Mouse (Mus musculus) liver, embryonic 11.5 days (tissue): ENCODE data around the gene Babam1. TPM values are rescaled to one million over a fixed set of nuclear protein-coding genes. Genes with fewer than 3 reads are reported as not detected.
A peak's percentile ranks its signal among the peaks of the same experiment; 100 is the strongest.

ENCODE experiments used
- ATAC-seq: fragments of 200-750 bp; cut with Nextera tagmentation; replicated peaks from 2 replicates; pipeline ENCODE4 v1.8.0; 2017; ENCODE audit warnings: moderate number of reproducible peaks, mild to moderate bottlenecking, moderate TSS enrichment, moderate library complexity; ENCODE audit not compliant: low FRiP score
- DNase-seq: peaks from one replicate; pipeline ENCODE4 v3.0.0-alpha.2; 2017; ENCODE audit warnings: low spot score
- H3K27ac ChIP-seq: fragments of 300-500 bp; sonication (generic); 2 replicates; pipeline ENCODE4 v1.5.1; 2014; ENCODE audit warnings: mild to moderate bottlenecking, low read depth, low read length, control low read depth
- H3K27me3 ChIP-seq: fragments of 300-500 bp; sonication (generic); replicated peaks from 2 replicates; pipeline ENCODE4 v1.6.1; 2014; ENCODE audit warnings: low read length, mixed read lengths; ENCODE audit not compliant: control insufficient read depth, insufficient read depth
- H3K36me3 ChIP-seq: fragments of 300-500 bp; sonication (generic); 2 replicates; pipeline ENCODE4 v1.6.1; 2014; ENCODE audit warnings: mild to moderate bottlenecking, low read length, moderate library complexity, mixed read lengths; ENCODE audit not compliant: control insufficient read depth, insufficient read depth
- H3K4me1 ChIP-seq: fragments of 300-500 bp; sonication (generic); replicated peaks from 2 replicates; pipeline ENCODE4 v1.6.1; 2014; ENCODE audit warnings: low read length, mixed read lengths; ENCODE audit not compliant: control insufficient read depth, insufficient read depth
- H3K4me2 ChIP-seq: fragments of 300-500 bp; sonication (generic); 2 replicates; pipeline ENCODE4 v1.6.1; 2014; ENCODE audit warnings: mild to moderate bottlenecking, control low read depth, moderate library complexity
- H3K4me3 ChIP-seq: fragments of 300-500 bp; sonication (generic); 2 replicates; pipeline ENCODE4 v1.5.1; 2014; ENCODE audit warnings: low read depth, low read length, control low read depth
- H3K9ac ChIP-seq: fragments of 300-500 bp; sonication (generic); 2 replicates; pipeline ENCODE4 v1.6.1; 2014; ENCODE audit warnings: low read depth, low read length, control low read depth
- H3K9me3 ChIP-seq: fragments of 300-500 bp; sonication (generic); 2 replicates; pipeline ENCODE4 v1.6.1; 2016; ENCODE audit warnings: low read length, inconsistent platforms, mixed read lengths; ENCODE audit not compliant: control insufficient read depth
- WGBS: fragments of 180-500 bp; shearing (Covaris S2); extraction: QIAGEN DNeasy Blood & Tissue Kit; methylation state at CpG from one replicate; pipeline ENCODE4 v1.1.7; 2014; 5-methylcytosine and 5-hydroxymethylcytosine counted together
- polyA plus RNA-seq: library from polyadenylated mRNA; unstranded; fragments of >200 nt; fragmentation: Nextera tagmentation; extraction: Ambion mirVana; gene quantifications from 2 replicates; pipeline ENCODE4 v1.2.1, GENCODE M21; 2014

Babam1 gene
- polyA plus RNA-seq, 1 experiment from 2014 or later, result 102 TPM

DNA sequence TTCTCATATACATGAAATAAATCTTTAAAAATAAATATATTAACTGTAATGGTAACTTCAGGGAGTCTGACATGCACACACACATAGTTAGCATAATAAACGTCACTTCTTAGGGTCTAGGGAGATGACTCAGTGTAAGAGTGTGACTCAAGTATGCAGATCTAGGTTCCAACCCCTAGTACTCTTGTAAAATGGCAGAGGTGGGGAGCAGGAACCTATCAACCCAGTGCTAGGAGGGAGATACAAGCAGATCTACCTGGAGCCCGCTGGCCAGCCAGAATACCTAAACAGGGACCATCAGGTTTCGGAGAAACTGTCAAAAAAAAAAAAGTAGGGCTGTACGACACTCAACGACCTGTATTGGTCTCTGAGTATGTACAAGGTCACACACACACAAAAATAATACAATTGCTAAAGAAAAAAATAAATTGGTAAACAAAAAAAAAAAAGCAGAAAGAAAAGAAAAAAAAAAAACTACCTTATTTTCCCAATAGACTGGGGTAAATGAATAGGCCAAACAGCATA lies 25.9 kb upstream of the Babam1 start:
- Histone ChIP-seq H3K9ac (peak overlapping the region; percentile 64), H3K4me2 (peak overlapping the region; percentile 80), H3K27me3 (no peaks in the 10 kb centered on the region; the same call in 1 of the 2 replicates), H3K36me3 (peaks cover 11% of the 10 kb centered on the region), H3K9me3 (no peaks in the 10 kb centered on the region), H3K27ac (peak overlapping the region; percentile 81), H3K4me1 (peaks cover 26% of the 10 kb centered on the region), H3K4me3 (peak overlapping the region; percentile 76)
- WGBS, result 23% methylated on average over 5 of the region's 5 CpGs
- ATAC-seq, result no peak
- no peak for DNase-seq

DNA sequence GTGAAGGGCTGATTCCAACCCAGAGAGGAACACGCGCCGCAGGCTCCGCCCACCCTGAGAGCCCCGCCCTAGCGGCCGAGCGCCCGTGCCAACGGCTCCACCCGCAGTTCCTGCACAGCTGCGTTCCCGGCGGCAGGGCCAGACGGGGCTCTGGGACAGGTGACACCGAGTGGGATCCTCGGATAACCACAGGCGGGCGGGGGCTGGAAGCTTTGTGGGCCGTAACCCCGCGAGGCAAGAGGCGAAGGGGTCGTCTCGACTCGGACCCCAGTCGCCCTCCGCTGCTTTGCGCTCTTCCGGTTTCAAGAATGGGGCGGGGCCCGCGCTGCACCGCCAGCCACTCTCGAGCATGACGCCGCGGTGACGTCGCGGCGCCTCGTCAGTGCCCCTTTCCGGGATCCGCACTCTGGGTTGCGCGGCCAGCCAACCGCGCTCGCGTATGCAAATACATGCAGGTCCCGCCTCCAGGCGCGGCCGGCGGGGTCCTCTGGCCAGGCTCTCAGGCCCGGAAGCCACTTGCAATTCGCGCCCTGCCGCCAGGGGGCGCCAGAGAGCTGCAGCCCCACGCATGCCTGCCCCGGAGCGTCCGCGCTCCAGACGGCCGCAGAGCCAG lies 25.3 kb upstream of the Babam1 start, which contains the start of gene Ocel1:
TSS of gene Ocel1 (plus strand) at position 63 of the 613 bp plus-strand sequence.
- Histone ChIP-seq H3K36me3 (peaks cover 11% of the 10 kb centered on the region), H3K4me1 (peaks cover 32% of the 10 kb centered on the region), H3K9ac (peak within 1 kb of the TSS; percentile 71), H3K4me2 (peak within 1 kb of the TSS; percentile 80), H3K4me3 (peak within 1 kb of the TSS; percentile 76), H3K9me3 (no peaks in the 10 kb centered on the region), H3K27ac (peak within 1 kb of the TSS; percentile 81), H3K27me3 (no peaks in the 10 kb centered on the region; the same call in 1 of the 2 replicates)
- peak; percentile 97 for DNase-seq
- under 1% methylated on average over 68 of the region's 68 CpGs for WGBS
- ATAC-seq, result peak; percentile 86

DNA sequence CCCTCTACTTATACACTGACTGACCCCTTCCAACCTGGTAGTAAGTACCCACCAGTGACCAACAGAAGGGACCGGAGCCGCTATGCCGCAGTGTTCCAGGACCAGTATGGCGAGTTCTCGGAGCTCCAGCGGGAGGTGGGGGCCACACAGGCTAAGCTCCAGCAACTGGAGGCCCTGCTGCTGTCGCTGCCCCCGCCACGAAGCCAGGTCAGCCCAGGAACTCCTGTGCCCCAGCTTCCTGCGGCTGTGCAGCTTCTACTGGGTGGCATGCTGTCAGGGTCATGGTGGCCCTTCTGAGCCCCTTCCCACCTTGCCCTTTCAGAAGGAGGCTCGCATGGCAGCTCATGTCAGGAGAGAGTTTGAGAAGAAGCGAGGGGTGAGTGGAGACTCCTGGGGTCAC lies 24.2 kb upstream of the Babam1 start:
- Histone ChIP-seq H3K27ac (no peak overlapping the region), H3K36me3 (peaks cover 11% of the 10 kb centered on the region), H3K4me1 (peaks cover 34% of the 10 kb centered on the region)

DNA sequence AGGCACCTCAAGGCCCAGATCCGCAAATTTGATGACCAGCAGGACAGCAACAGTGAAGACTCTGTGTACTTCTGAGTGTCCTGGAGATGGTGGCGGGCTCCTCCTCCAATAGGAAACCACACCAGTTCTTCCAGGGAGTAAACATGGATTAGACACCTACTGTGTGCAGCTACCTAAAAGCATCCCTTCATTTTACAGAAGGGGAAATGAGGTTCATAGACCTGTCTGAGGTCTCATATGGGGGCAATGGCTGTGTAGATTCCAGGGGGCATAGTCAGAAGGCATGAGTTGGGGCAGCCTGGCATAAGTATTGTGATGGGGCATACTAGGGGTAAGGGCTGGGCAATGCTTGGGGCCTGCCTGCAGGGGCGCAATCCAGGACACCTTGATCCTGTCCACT lies 23.7 kb upstream of the Babam1 start:
- Histone ChIP-seq H3K4me2 (no peak overlapping the region), H3K27ac (no peak overlapping the region), H3K27me3 (peaks cover 4% of the 10 kb centered on the region; the same call in 1 of the 2 replicates), H3K4me3 (no peak overlapping the region), H3K9me3 (no peaks in the 10 kb centered on the region), H3K9ac (no peak overlapping the region), H3K4me1 (peaks cover 29% of the 10 kb centered on the region), H3K36me3 (peaks cover 16% of the 10 kb centered on the region)
- DNase-seq, result no peak
- WGBS, result 93% methylated on average over 3 of the region's 3 CpGs
- no peak for ATAC-seq

More for the DNA sequence above, 24.2 kb upstream of the Babam1 start:
- Histone ChIP-seq H3K4me3 (no peak overlapping the region), H3K9ac (no peak overlapping the region), H3K27me3 (peaks cover 2% of the 10 kb centered on the region; the same call in 1 of the 2 replicates), H3K9me3 (no peaks in the 10 kb centered on the region), H3K4me2 (peak overlapping the region; percentile 80; the same call in 1 of the 2 replicates)
- ATAC-seq, result no peak
- 80% methylated on average over 12 of the region's 12 CpGs for WGBS
- DNase-seq, result no peak

DNA sequence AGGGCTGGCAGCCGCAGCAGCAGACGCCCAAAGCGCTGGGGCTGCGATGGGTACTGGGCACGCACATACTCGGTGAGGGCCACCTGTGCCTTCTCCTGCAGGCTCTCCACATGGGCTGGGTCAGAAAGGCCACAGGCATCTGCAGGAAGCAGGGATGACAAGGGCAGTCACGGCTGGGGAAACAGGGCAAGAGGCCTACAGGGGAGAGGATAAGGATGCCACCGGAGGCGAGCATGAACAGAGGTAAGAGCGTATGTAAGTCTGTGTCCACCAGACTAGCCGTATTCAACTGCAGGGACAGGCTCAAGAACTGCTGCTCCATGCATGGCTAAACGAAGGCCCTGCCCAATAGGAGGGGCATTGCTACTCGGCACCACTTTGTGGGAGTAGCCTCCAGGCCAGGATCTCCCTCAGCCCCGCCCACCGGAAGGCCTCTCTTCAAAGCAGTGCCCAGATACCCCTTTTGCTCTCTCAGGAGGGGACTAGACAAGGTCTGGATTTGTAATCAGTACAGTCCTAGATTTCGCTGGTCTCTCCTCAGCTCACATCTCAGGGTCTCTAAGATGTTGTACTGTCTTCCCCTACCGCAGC lies 21.9 kb upstream of the Babam1 start:
- DNase-seq (no peak), ATAC-seq (no peak)
- no peak overlapping the region for H3K9ac ChIP-seq
- no peaks in the 10 kb centered on the region for H3K9me3 ChIP-seq
- H3K4me1 ChIP-seq, result peaks cover 36% of the 10 kb centered on the region
- H3K4me2 ChIP-seq, result no peak overlapping the region
- no peak overlapping the region for H3K4me3 ChIP-seq
- no peak overlapping the region for H3K27ac ChIP-seq
- peaks cover 18% of the 10 kb centered on the region for H3K27me3 ChIP-seq
- peaks cover 16% of the 10 kb centered on the region for H3K36me3 ChIP-seq
- WGBS, result 71% methylated on average over 17 of the region's 17 CpGs

DNA sequence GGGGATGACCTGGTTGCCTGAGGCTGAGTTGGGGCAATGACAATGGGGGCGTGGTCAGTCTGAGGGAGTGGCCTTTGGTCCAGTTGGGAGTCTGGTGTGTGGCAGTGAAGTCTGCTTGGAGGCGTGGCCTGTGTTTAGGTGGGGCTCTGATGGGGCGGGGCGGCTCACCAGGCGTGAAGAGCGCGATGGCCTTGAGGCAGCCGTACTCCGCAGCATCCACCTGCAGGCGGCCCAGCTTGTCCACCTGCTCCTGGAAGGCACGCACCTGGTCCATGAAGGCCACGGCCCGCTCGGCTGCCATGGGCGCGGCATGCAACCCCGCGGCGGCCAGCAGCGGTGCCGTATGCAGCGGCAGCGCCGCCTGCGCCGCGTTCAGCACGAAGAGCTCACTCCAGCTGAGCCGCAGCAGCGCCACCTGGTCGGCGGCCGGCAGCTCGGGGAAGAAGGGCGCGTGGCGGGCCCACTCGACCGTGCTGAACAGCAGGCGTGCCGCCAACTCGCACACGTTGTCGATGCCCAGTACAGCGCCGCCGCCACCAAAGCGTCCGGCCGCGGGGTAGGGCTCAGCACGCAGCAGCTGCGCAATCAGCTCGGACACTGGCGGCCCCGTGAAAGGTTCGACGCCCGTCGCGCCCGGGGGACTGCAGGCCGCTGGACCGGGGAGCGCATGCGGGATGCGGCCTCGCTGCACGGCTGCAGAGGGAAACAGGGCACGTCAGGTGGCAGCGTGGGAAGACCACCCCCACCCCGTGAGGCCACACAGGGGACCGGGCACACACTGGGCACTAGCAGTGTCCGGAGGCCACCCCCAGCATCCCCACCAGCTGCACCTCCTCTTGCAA lies 20.9 kb upstream of the Babam1 start:
- Histone ChIP-seq H3K27me3 (peaks cover 29% of the 10 kb centered on the region), H3K9ac (peak overlapping the region; percentile 46), H3K9me3 (no peaks in the 10 kb centered on the region), H3K4me1 (peaks cover 41% of the 10 kb centered on the region), H3K36me3 (peaks cover 15% of the 10 kb centered on the region), H3K27ac (no peak overlapping the region; the same call in 1 of the 2 replicates), H3K4me3 (peak overlapping the region; percentile 41), H3K4me2 (peak overlapping the region; percentile 82)
- WGBS, result 7% methylated on average over 74 of the region's 74 CpGs
- DNase-seq (peak; percentile 79), ATAC-seq (peak; percentile 40; the same call in 1 of the 2 replicates)

DNA sequence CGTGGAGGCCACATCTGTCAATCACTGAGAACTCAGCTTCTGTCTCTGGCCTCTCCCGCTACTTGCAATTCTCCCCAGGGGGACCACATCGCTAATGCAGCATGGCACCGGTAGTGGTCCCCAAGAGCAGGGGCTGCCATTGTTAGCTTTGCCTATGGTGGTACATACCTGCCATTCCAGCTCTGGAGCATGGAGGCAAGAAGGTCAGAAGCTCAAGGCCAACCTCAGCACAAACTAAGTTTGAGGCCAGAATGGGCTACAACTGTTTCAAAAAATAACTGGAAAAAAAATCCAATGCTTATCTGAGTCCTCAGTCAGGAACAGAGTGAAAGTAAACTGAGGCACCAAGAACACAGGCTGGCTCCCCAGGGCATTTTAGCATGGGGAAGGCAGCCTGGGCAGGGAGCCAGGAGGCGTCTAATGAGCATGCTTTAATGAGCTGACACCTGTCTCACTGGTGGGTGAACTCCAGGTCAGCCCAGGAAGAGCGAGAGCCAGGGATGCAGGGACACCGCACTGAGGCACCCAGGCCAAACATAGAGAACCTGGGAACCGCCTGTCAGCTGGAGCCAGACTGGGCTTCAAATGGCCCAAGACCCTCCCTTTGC lies 20.1 kb upstream of the Babam1 start:
- H3K4me3 ChIP-seq, result peak overlapping the region; percentile 41

DNA sequence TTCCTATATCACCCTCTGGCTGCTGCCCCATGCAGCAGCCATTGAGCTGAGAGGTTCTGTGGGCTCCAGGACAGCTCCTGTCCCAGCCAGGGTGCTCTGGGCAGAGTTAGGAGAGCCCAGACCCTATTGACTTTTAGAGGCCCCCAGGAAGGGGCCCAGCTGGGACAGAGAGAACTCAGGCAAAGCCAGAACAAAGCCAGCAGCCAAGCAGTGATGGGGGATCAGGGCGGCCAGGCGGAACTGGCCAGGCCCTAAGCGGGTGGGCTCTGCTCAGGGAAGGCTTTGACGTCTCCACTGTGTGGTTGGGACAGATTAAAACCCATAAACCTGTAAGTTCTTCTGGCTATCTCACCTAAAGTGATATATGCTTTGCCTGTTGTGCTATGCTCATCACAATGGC lies 17.7 kb upstream of the Babam1 start:
- peak overlapping the region; percentile 81 for H3K4me3 ChIP-seq
- peaks cover 36% of the 10 kb centered on the region for H3K27me3 ChIP-seq

More for the DNA sequence above, 20.1 kb upstream of the Babam1 start:
- Histone ChIP-seq H3K4me1 (peaks cover 45% of the 10 kb centered on the region), H3K27ac (no peak overlapping the region), H3K4me2 (peak overlapping the region; percentile 82), H3K27me3 (peaks cover 36% of the 10 kb centered on the region), H3K9me3 (no peaks in the 10 kb centered on the region), H3K9ac (peak overlapping the region; percentile 46; the same call in 1 of the 2 replicates), H3K36me3 (peaks cover 15% of the 10 kb centered on the region)
- DNase-seq, result no peak
- ATAC-seq, result no peak
- 60% methylated on average over 8 of the region's 8 CpGs for WGBS

More for the DNA sequence above, 17.7 kb upstream of the Babam1 start:
- DNase-seq (no peak), ATAC-seq (no peak)
- H3K4me2 ChIP-seq, result peak overlapping the region; percentile 97
- WGBS, result 76% methylated on average over 4 of the region's 4 CpGs
- peaks cover 51% of the 10 kb centered on the region for H3K4me1 ChIP-seq
- H3K9ac ChIP-seq, result 0 out of 2 replicates have a peak overlapping the region, but pooled peaks have one; percentile 26
- no peak overlapping the region for H3K27ac ChIP-seq
- peaks cover 11% of the 10 kb centered on the region for H3K36me3 ChIP-seq
- H3K9me3 ChIP-seq, result no peaks in the 10 kb centered on the region
